Mouse (Mus musculus) forebrain, embryonic 12.5 days (tissue): ENCODE measurements around the gene Faf1. TPM values are rescaled to one million over a fixed set of nuclear protein-coding genes. Genes with fewer than 3 reads are reported as not detected.

Source experiments
- ATAC-seq: fragments of 200-750 bp; cut with Nextera tagmentation; 2 replicates; pipeline ENCODE4 v1.8.0; 2017; ENCODE audit warnings: moderate TSS enrichment; ENCODE audit not compliant: low FRiP score
- H3K27ac ChIP-seq: fragments of 300-500 bp; sonication (generic); 2 replicates; pipeline ENCODE4 v1.5.1; 2016; ENCODE audit warnings: mild to moderate bottlenecking
- H3K27me3 ChIP-seq: fragments of 300-500 bp; sonication (generic); 2 replicates; pipeline ENCODE4 v1.6.1; 2016; ENCODE audit warnings: mild to moderate bottlenecking
- H3K36me3 ChIP-seq: fragments of 300-500 bp; sonication (generic); replicated peaks from 2 replicates; pipeline ENCODE4 v1.6.1; 2016; ENCODE audit warnings: mild to moderate bottlenecking
- H3K4me1 ChIP-seq: fragments of 300-500 bp; sonication (generic); 2 replicates; pipeline ENCODE4 v1.6.1; 2016
- H3K4me2 ChIP-seq: fragments of 300-500 bp; sonication (generic); 2 replicates; pipeline ENCODE4 v1.6.1; 2016; ENCODE audit warnings: mild to moderate bottlenecking, moderate library complexity
- H3K4me3 ChIP-seq: fragments of 300-500 bp; sonication (generic); replicated peaks from 2 replicates; pipeline ENCODE4 v1.5.1; 2016; ENCODE audit warnings: mild to moderate bottlenecking
- H3K9ac ChIP-seq: fragments of 300-500 bp; sonication (generic); 2 replicates; pipeline ENCODE4 v1.6.1; 2016; ENCODE audit warnings: mild to moderate bottlenecking
- H3K9me3 ChIP-seq: fragments of 300-500 bp; sonication (generic); 2 replicates; pipeline ENCODE4 v1.6.1; 2016
- WGBS: fragments of 180-500 bp; shearing (Covaris S2); methylation state at CpG from one replicate; pipeline ENCODE4 v1.1.7; 2016; 5-methylcytosine and 5-hydroxymethylcytosine counted together
- polyA plus RNA-seq: library from polyadenylated mRNA; unstranded; fragments of >200 nt; fragmentation: Nextera tagmentation; extraction: Ambion mirVana; gene quantifications from 2 replicates; pipeline ENCODE4 v1.2.1, GENCODE M21; 2016

Faf1 gene
- polyA plus RNA-seq = 40.7 and 43.2 TPM in 2 replicates

- Histone ChIP-seq H3K4me2 (peak within 1 kb of the TSS; percentile 74), H3K9me3 (no peaks in the 10 kb centered on the region), H3K9ac (peak within 1 kb of the TSS; percentile 87), H3K36me3 (no peaks in the 10 kb centered on the region), H3K4me1 (peaks cover 6% of the 10 kb centered on the region), H3K27ac (peak within 1 kb of the TSS; percentile 98), H3K4me3 (peak within 1 kb of the TSS; percentile 93), H3K27me3 (no peaks in the 10 kb centered on the region)
- under 1% methylated on average over 85 of the region's 107 CpGs for WGBS
- peak; percentile 98 for ATAC-seq
These were observed at the start of gene Faf1 for GRCm38 (mm10) chr4:109676218-109677215. TSS of gene Faf1 (plus strand) at chr4:109676588.

- 76% methylated on average over 2 of the region's 2 CpGs for WGBS
- ATAC-seq = no peak
These were observed 46.2 kb upstream of the Faf1 start for GRCm38 (mm10) chr4:109630215-109630614.

GRCm38 (mm10) chr4:109631029-109631428 lies 45.4 kb upstream of the Faf1 start:
- Histone ChIP-seq H3K36me3 (no peaks in the 10 kb centered on the region), H3K4me3 (no peak overlapping the region), H3K9me3 (no peaks in the 10 kb centered on the region), H3K27ac (no peak overlapping the region), H3K4me1 (no peaks in the 10 kb centered on the region), H3K9ac (no peak overlapping the region), H3K4me2 (no peak overlapping the region), H3K27me3 (no peaks in the 10 kb centered on the region)
- ATAC-seq = no peak
- 82% methylated on average over 4 of the region's 4 CpGs for WGBS

More at GRCm38 (mm10) chr4:109630215-109630614, 46.2 kb upstream of the Faf1 start:
- Histone ChIP-seq H3K4me1 (no peaks in the 10 kb centered on the region), H3K36me3 (no peaks in the 10 kb centered on the region), H3K27me3 (no peaks in the 10 kb centered on the region), H3K4me2 (no peak overlapping the region), H3K9me3 (no peaks in the 10 kb centered on the region), H3K4me3 (no peak overlapping the region), H3K9ac (no peak overlapping the region), H3K27ac (no peak overlapping the region)

GRCm38 (mm10) chr4:109634971-109635370 lies 41.4 kb upstream of the Faf1 start:
- H3K27me3 ChIP-seq = no peaks in the 10 kb centered on the region
- ATAC-seq = no peak
- H3K4me1 ChIP-seq = no peaks in the 10 kb centered on the region
- H3K27ac ChIP-seq = no peak overlapping the region
- WGBS = 96% methylated on average over 2 of the region's 2 CpGs
- no peaks in the 10 kb centered on the region for H3K9me3 ChIP-seq
- no peak overlapping the region for H3K4me2 ChIP-seq
- H3K9ac ChIP-seq = no peak overlapping the region
- H3K36me3 ChIP-seq = no peaks in the 10 kb centered on the region
- no peak overlapping the region for H3K4me3 ChIP-seq

- no peak overlapping the region for H3K9ac ChIP-seq
- no peak for ATAC-seq
- no peak overlapping the region for H3K4me2 ChIP-seq
- no peaks in the 10 kb centered on the region for H3K9me3 ChIP-seq
- H3K27ac ChIP-seq = no peak overlapping the region
- no peaks in the 10 kb centered on the region for H3K27me3 ChIP-seq
- no peaks in the 10 kb centered on the region for H3K4me1 ChIP-seq
- 89% methylated on average over 9 of the region's 9 CpGs for WGBS
- H3K4me3 ChIP-seq = no peak overlapping the region
- H3K36me3 ChIP-seq = no peaks in the 10 kb centered on the region
These were observed 37.0 kb upstream of the Faf1 start for GRCm38 (mm10) chr4:109639356-109639755.

GRCm38 (mm10) chr4:109640141-109640540 lies 36.2 kb upstream of the Faf1 start:
- ATAC-seq = no peak
- Histone ChIP-seq H3K27me3 (no peaks in the 10 kb centered on the region), H3K4me3 (no peak overlapping the region), H3K4me1 (no peaks in the 10 kb centered on the region), H3K9me3 (no peaks in the 10 kb centered on the region), H3K4me2 (no peak overlapping the region), H3K9ac (no peak overlapping the region), H3K36me3 (no peaks in the 10 kb centered on the region), H3K27ac (no peak overlapping the region)
- WGBS = 94% methylated on average over 7 of the region's 7 CpGs

- Histone ChIP-seq H3K4me2 (no peak overlapping the region), H3K4me3 (no peak overlapping the region), H3K4me1 (no peaks in the 10 kb centered on the region), H3K27ac (no peak overlapping the region), H3K9ac (no peak overlapping the region), H3K36me3 (no peaks in the 10 kb centered on the region), H3K27me3 (no peaks in the 10 kb centered on the region), H3K9me3 (no peaks in the 10 kb centered on the region)
- ATAC-seq = no peak
- 83% methylated on average over 3 of the region's 3 CpGs for WGBS
These were observed 34.9 kb upstream of the Faf1 start for GRCm38 (mm10) chr4:109641451-109641850.

- no peak for ATAC-seq
- H3K4me3 ChIP-seq = no peak overlapping the region
These were observed 29.1 kb upstream of the Faf1 start for GRCm38 (mm10) chr4:109647281-109647680.

GRCm38 (mm10) chr4:109649331-109649730 lies 27.1 kb upstream of the Faf1 start:
- H3K36me3 ChIP-seq = no peaks in the 10 kb centered on the region
- H3K9ac ChIP-seq = no peak overlapping the region
- H3K4me3 ChIP-seq = no peak overlapping the region
- no peak overlapping the region for H3K27ac ChIP-seq
- H3K27me3 ChIP-seq = peaks cover 9% of the 10 kb centered on the region
- no peaks in the 10 kb centered on the region for H3K4me1 ChIP-seq
- H3K9me3 ChIP-seq = no peaks in the 10 kb centered on the region
- no peak for ATAC-seq
- H3K4me2 ChIP-seq = no peak overlapping the region
- 82% methylated on average over 5 of the region's 5 CpGs for WGBS

More at GRCm38 (mm10) chr4:109647281-109647680, 29.1 kb upstream of the Faf1 start:
- no peaks in the 10 kb centered on the region for H3K9me3 ChIP-seq
- no peaks in the 10 kb centered on the region for H3K4me1 ChIP-seq
- H3K9ac ChIP-seq = no peak overlapping the region
- H3K36me3 ChIP-seq = no peaks in the 10 kb centered on the region
- WGBS = 70% methylated on average over 4 of the region's 4 CpGs
- no peak overlapping the region for H3K4me2 ChIP-seq
- H3K27ac ChIP-seq = no peak overlapping the region
- H3K27me3 ChIP-seq = peaks cover 6% of the 10 kb centered on the region

- peaks cover 13% of the 10 kb centered on the region for H3K4me1 ChIP-seq
- peaks cover 35% of the 10 kb centered on the region for H3K27me3 ChIP-seq
- H3K36me3 ChIP-seq = no peaks in the 10 kb centered on the region
- H3K4me3 ChIP-seq = no peak overlapping the region
- H3K4me2 ChIP-seq = no peak overlapping the region
- no peak for ATAC-seq
- H3K9me3 ChIP-seq = no peaks in the 10 kb centered on the region
- H3K9ac ChIP-seq = no peak overlapping the region
- H3K27ac ChIP-seq = no peak overlapping the region
These were observed 23.1 kb upstream of the Faf1 start for GRCm38 (mm10) chr4:109653251-109653650.

- Histone ChIP-seq H3K9me3 (no peaks in the 10 kb centered on the region), H3K4me1 (peaks cover 13% of the 10 kb centered on the region), H3K27ac (no peak overlapping the region), H3K27me3 (peaks cover 47% of the 10 kb centered on the region), H3K4me2 (no peak overlapping the region), H3K9ac (no peak overlapping the region), H3K4me3 (no peak overlapping the region), H3K36me3 (no peaks in the 10 kb centered on the region)
- WGBS = 45% methylated on average over 2 of the region's 2 CpGs
- ATAC-seq = no peak
These were observed 21.7 kb upstream of the Faf1 start for GRCm38 (mm10) chr4:109654701-109655100.

- peaks cover 13% of the 10 kb centered on the region for H3K4me1 ChIP-seq
- no peak overlapping the region for H3K4me3 ChIP-seq
- H3K36me3 ChIP-seq = no peaks in the 10 kb centered on the region
- H3K9me3 ChIP-seq = no peaks in the 10 kb centered on the region
- WGBS = 38% methylated on average over 2 of the region's 2 CpGs
- ATAC-seq = no peak
- peaks cover 54% of the 10 kb centered on the region for H3K27me3 ChIP-seq
- H3K9ac ChIP-seq = no peak overlapping the region
- H3K27ac ChIP-seq = no peak overlapping the region
- no peak overlapping the region for H3K4me2 ChIP-seq
These were observed 20.6 kb upstream of the Faf1 start for GRCm38 (mm10) chr4:109655738-109656137.

- Histone ChIP-seq H3K36me3 (no peaks in the 10 kb centered on the region), H3K27me3 (peaks cover 58% of the 10 kb centered on the region), H3K9ac (no peak overlapping the region), H3K9me3 (no peaks in the 10 kb centered on the region), H3K4me2 (no peak overlapping the region), H3K4me3 (no peak overlapping the region), H3K27ac (no peak overlapping the region), H3K4me1 (peaks cover 13% of the 10 kb centered on the region)
- WGBS = 8% methylated on average over 4 of the region's 4 CpGs
- ATAC-seq = no peak
These were observed 20.1 kb upstream of the Faf1 start for GRCm38 (mm10) chr4:109656301-109656700.
